Mouse (Mus musculus) urinary bladder, postnatal 36 days (tissue): ENCODE measurements around the gene Cd2bp2.
"Not testable (repeated sequence)": the region's sequence is repeated elsewhere in the genome, so short reads cannot be mapped to it uniquely, and the experiment has no call there.

Experiments
- DNase-seq, 2 experiments: peaks; one replicate each; pipeline ENCODE4 v3.0.0; 2022; ENCODE audit warnings: low spot score in 2 of 2, mixed read lengths in 1 of 2

Gene Cd2bp2

DNA sequence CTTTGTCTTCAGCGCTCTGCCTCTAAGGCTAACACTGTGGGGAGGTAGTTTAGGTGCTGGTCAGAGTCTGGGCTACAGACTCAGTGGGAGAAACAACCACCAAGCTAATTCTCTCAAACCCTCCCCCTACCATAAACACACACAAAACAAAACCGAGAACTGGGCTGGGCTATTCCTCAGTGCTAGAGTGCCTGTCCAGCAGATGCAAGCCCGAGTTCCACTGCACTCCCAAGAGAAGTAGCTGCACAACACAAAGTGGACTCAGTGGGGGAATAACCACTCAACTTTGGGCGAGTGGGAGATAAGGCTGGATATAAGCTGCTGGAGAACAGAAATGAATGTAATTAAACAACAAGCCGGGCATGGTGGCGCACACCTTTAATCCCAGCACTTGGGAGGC, 5.2 kb downstream of the Cd2bp2 start:
- DNase-seq = no peak

- no peak for DNase-seq
These were observed 7.3 kb downstream of the Cd2bp2 start for GRCm38 (mm10) chr7:127188305-127189276.

- DNase-seq = no peak
These were observed 8.5 kb downstream of the Cd2bp2 start for GRCm38 (mm10) chr7:127187351-127187750.

DNA sequence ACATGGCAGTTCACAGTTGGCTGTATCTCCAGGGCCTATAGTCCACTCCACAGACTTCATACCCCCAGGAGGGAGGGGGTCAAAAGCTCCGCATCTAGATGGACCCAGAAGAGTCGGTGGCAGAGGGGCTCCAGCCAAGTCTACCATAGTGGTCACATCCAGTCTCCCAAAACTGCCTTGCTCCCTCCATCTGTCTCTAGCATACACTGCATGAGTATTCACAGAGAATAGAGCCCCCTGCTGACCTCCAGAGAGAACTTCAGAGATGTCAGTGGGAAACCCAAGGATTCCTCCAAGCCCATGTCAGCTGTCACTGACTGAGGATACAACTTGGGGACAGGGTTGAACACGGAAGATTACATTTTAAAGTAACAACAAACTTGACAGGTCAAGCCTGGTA, 10.2 kb downstream of the Cd2bp2 start:
- DNase-seq = no peak

GRCm38 (mm10) chr7:127184720-127185119, 11.1 kb downstream of the Cd2bp2 start:
- no peak for DNase-seq

- no peak for DNase-seq
These were observed 12.0 kb downstream of the Cd2bp2 start for GRCm38 (mm10) chr7:127183828-127184227.

DNA sequence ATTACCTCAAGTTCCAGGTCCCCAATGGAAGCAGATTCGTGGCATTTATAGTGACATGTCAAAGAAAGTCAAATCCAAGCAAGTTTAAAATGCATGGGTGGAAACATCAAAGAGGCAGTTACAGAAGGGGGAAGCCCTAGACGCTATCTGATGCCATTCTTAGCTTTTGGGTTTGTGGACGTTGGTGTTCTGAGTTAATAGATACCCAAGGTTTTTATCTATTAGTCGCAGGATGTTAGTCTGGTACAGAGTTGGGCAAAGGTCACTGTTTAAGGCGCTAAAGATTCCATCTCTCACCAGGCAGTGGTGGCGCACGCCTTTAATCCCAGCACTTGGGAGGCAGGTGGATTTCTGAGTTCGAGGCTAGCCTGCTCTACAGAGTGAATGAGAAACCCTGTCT, 12.5 kb downstream of the Cd2bp2 start:
- DNase-seq = no peak

GRCm38 (mm10) chr7:127181724-127182123, 14.1 kb downstream of the Cd2bp2 start:
- DNase-seq = not testable (repeated sequence)

DNA sequence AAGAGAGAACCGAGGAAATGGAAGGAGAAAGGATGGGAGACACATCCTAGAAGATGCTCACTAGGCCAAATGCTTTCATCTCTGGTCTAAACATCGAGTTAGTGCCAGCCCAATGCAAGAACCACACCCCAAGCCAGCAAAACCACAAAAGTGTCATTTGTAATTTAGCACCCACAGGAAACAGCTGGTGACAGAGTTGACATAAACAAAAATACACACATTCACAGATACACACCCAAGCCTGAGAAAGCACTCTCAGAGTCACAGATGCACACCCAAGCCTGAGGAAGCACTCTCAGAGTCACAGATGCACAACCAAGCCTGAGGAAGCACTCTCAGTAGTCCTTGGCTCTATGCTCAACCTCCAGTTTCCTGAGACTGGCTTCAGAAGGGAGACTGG, 15.1 kb downstream of the Cd2bp2 start:
- DNase-seq = no peak

GRCm38 (mm10) chr7:127176937-127177336, 18.9 kb downstream of the Cd2bp2 start:
- no peak for DNase-seq

GRCm38 (mm10) chr7:127166501-127166900, 29.3 kb downstream of the Cd2bp2 start:
- DNase-seq = no peak

DNA sequence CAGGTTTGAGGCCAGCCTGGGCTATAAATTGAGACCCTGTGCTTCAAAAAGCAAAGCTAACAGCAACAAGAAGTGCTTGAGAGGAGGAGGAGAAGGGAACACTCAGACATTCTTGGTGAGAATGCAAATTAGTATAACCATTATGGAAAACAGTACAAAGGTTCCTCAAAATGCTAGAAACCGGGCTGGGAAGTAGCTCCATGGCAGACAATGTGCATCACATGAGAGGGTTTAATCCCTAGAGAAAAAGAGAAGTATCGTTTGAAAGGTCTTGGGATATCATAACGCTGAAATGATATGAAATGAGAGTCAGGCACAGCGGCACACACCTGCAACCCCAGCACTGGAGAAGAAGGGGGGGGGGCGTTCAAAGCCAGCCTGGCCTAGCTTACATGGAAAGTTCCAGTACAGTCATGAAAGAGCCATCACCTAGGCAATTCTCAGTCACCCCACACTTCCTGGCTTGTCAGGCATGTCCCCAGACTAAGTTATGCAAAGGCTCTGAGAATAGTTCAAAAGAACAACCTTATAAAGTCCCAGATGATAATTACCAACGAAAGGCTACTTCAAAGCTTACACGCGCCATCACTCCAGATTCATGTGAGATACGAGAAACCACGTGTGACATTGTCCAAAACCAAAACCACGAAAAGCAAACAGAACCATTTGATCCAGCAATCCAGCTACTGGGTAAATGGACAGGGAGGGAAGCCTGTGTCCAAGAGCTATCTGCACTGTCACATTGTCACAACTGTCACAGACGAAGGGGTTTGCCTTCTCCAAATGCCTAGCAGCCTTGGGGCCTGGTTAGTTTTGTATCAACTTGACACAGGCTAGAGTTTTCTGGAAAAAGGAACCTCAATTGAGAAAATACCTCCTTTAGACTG, 30.0 kb downstream of the Cd2bp2 start:
- no peak for DNase-seq

DNA sequence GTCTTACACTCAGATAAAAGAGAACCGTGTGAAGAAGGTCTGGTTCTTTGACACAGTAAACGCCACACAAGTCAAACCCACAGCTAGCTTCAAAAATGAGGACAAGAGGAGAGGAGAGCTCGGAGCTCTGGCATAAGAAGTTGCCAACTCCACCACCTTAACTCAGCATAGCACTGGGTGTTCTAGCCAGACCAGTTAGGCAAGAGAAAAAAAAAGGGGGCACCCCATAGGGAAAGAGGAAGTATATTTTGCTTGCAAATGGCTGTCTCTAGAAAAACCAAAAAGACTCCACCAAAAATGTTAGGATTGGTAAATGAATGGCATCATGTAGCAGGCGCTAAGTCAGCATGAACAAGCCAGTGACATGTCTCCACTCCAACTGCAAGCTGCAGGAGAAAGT, 31.8 kb downstream of the Cd2bp2 start:
- no peak for DNase-seq

- DNase-seq = peak in 1 of 2 experiments; percentile 32
These were observed 33.3 kb downstream of the Cd2bp2 start for GRCm38 (mm10) chr7:127162546-127162945.

GRCm38 (mm10) chr7:127157548-127157947, 38.3 kb downstream of the Cd2bp2 start:
- no peak for DNase-seq

GRCm38 (mm10) chr7:127153477-127153876, 42.4 kb downstream of the Cd2bp2 start:
- no peak for DNase-seq

DNA sequence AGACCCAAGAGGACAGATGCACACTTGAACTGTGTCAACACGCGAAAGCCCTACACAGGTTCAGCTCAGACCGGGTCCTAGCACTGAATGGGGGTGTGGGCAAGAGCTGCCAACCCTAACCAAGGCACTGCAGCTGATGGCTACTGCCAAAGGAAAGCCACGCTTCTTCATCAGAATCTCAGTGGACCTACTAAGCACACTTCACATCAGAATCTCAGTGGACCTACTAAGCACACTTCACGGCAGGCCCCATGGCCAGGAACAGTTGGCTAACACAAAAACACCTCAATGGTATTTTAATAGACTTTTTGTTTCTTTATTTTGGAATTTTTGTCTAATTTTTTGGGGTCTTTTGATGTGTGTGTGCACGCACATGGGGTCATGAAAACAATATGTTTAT, 43.4 kb downstream of the Cd2bp2 start:
- DNase-seq = no peak

DNA sequence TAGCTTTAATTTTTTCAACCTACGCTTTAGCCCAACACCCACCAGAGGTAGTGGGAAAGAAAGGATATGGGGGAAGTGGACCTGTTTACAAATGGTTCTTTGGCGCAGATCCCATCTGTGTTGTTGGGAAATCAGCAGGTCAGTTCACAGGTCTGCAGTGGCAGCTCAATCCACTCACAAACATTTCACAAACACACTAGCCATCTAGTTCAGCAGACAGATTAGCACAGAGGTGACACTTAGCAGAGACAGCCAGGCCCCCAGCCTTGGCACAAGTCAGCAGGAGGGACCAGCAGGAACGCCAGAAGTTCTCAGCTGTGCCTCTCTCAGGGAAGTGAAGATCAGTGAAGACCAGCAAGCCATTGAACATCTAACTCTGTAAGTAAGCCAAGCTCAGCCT, 47.9 kb downstream of the Cd2bp2 start:
- no peak for DNase-seq

GRCm38 (mm10) chr7:127146267-127146603, 49.6 kb downstream of the Cd2bp2 start:
- no peak for DNase-seq

- no peak for DNase-seq
These were observed 50.2 kb downstream of the Cd2bp2 start for GRCm38 (mm10) chr7:127145387-127146266.

DNA sequence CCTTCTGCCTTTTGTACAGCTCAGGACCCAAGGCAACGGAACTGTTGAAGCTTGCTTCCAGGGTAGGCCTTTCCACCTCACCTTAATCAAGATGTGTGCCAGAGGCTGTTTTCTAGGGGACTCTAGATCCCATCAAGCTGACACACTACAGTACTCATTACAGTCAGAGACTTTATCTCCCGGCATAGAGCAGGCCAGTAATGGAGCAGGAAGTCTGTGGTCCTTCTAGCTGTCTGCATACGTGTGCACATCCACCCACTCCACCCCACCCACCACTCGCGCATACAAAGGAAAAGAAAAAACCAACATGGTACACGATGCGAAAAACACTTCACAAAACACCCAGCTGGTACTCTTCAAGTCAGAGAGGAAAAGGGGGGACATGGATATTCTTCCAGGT, 51.4 kb downstream of the Cd2bp2 start:
- DNase-seq = no peak

DNA sequence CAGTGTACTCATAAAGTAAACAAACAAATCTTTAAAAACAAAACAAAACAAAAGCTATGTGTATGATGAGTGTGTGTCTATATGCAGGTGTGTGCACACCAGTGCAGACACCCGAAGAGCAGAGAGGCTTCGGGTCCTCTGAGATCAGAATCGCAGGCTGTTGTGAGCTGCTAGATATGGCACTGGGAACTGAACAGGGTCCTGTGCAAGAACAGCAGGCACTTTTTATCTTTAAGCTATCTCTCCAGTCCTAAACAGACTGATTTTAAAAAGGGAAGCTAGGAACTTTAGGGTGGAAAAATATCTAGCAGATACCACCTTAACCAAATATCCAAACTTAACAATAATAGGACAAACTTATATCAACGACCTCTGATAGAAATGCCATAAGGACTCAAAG, 53.2 kb downstream of the Cd2bp2 start:
- DNase-seq = no peak
